Mouse (Mus musculus) limb, embryonic 13.5 days (tissue): ENCODE data around the gene Csrp1. TPM values are rescaled to one million over a fixed set of nuclear protein-coding genes. Genes with fewer than 3 reads are reported as not detected.

Experiments used
- ATAC-seq: fragments of 200-750 bp; cut with Nextera tagmentation; 2 replicates; pipeline ENCODE4 v1.8.0; 2017; ENCODE audit warnings: low read depth, moderate number of reproducible peaks, moderate TSS enrichment; ENCODE audit not compliant: low FRiP score
- H3K27ac ChIP-seq: fragments of 300-500 bp; sonication (generic); 2 replicates; pipeline ENCODE4 v1.5.1; 2015; ENCODE audit warnings: inconsistent platforms, mild to moderate bottlenecking, moderate library complexity
- H3K27me3 ChIP-seq: fragments of 300-500 bp; sonication (generic); 2 replicates; pipeline ENCODE4 v1.6.1; 2015; ENCODE audit warnings: mild to moderate bottlenecking, inconsistent platforms
- H3K36me3 ChIP-seq: fragments of 300-500 bp; sonication (generic); 2 replicates; pipeline ENCODE4 v1.6.1; 2015; ENCODE audit warnings: inconsistent platforms, mild to moderate bottlenecking, moderate library complexity
- H3K4me1 ChIP-seq: fragments of 300-500 bp; sonication (generic); 2 replicates; pipeline ENCODE4 v1.6.1; 2015; ENCODE audit warnings: inconsistent platforms
- H3K4me2 ChIP-seq: fragments of 300-500 bp; sonication (generic); replicated peaks from 2 replicates; pipeline ENCODE4 v1.6.1; 2015; ENCODE audit warnings: inconsistent platforms, mild to moderate bottlenecking, moderate library complexity
- H3K4me3 ChIP-seq: fragments of 300-500 bp; sonication (generic); 2 replicates; pipeline ENCODE4 v1.5.1; 2015; ENCODE audit warnings: moderate library complexity, mild to moderate bottlenecking, inconsistent platforms
- H3K9ac ChIP-seq: fragments of 300-500 bp; sonication (generic); 2 replicates; pipeline ENCODE4 v1.6.1; 2015; ENCODE audit warnings: mild to moderate bottlenecking, inconsistent platforms
- H3K9me3 ChIP-seq: fragments of 300-500 bp; sonication (generic); 2 replicates; pipeline ENCODE4 v1.6.1; 2016; ENCODE audit warnings: inconsistent platforms
- WGBS: fragments of 180-500 bp; shearing (Covaris S2); methylation state at CpG from one replicate; pipeline ENCODE4 v1.1.7; 2015; 5-methylcytosine and 5-hydroxymethylcytosine counted together
- polyA plus RNA-seq: library from polyadenylated mRNA; unstranded; fragments of >200 nt; fragmentation: Nextera tagmentation; extraction: Ambion mirVana; gene quantifications from 2 replicates; pipeline ENCODE4 v1.2.1, GENCODE M21; 2015

Gene Csrp1
- polyA plus RNA-seq, 1 experiment from 2014 or later: 77.5 TPM

DNA sequence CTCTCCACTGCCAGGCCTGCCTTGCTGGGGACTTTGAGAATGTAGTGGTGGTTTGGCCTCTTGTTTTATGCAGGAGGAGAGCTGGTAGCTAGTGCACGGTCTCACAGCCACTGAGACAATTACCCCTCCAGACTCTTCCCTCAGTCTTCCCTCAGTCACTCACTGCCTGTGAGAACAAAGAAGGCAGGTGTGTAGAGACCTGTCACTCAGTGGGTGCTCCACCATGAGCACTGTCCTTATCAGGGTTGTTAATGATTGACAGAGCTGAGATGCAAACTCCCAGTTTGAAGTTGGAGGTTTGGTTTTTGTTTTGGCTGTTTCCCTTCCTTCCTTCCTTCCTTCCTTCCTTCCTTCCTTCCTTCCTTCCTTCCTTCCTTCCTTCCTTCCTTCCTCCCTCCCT, 3.2 kb downstream of the Csrp1 start:
- Histone ChIP-seq H3K4me1 (peaks cover under 1% of the 10 kb centered on the region; the same call in 1 of the 2 replicates), H3K4me3 (no peak overlapping the region), H3K27ac (no peak overlapping the region), H3K4me2 (no peak overlapping the region), H3K36me3 (no peaks in the 10 kb centered on the region), H3K9me3 (no peaks in the 10 kb centered on the region), H3K27me3 (no peaks in the 10 kb centered on the region), H3K9ac (no peak overlapping the region)
- 58% methylated on average over 1 of the region's 1 CpGs for WGBS
- ATAC-seq: no peak

DNA sequence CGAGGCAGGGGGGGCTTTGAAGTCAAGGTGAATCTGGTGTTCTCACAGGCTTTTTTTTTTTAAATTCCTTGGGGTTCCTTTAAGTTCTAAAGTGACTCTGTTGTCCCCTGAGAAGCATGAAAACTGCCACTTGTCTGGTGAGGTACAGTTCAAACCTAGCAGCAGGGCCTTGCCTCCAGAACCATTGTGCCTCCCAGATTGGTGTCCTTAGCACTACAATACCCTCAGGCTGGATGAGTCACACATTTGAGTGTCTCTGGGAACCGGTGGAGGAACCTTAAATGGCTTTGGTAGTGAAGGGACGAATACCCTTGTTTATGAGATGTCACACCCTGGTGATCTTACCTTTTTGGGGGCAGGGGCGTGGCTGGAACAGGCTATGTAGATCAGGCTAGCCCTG, 4.3 kb downstream of the Csrp1 start:
- no peaks in the 10 kb centered on the region for H3K36me3 ChIP-seq
- H3K9me3 ChIP-seq: no peaks in the 10 kb centered on the region
- no peak overlapping the region for H3K27ac ChIP-seq
- H3K27me3 ChIP-seq: no peaks in the 10 kb centered on the region
- H3K9ac ChIP-seq: no peak overlapping the region
- peaks cover 9% of the 10 kb centered on the region for H3K4me1 ChIP-seq
- no peak overlapping the region for H3K4me2 ChIP-seq
- H3K4me3 ChIP-seq: no peak overlapping the region
- 66% methylated on average over 4 of the region's 4 CpGs for WGBS
- no peak for ATAC-seq

DNA sequence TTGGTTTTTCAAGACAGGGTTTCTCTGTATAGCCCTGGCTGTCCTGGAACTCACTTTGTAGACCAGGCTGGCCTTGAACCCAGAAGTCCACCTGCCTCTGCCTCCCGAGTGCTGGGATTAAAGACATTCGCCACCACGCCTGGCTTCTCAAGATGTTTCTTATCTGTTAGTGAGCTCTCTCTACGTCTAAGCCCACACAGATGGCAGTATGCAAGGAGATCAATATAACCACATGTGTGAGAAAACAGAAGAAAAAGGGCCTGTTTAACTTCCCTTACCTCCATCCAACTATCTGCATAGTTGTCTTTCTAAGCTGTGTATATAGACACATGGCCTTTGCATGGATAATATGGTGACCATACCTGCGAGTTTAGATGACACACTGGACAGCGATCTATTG, 5.5 kb downstream of the Csrp1 start:
- no peak overlapping the region for H3K27ac ChIP-seq
- no peak overlapping the region for H3K4me2 ChIP-seq
- no peak overlapping the region for H3K4me3 ChIP-seq
- no peaks in the 10 kb centered on the region for H3K27me3 ChIP-seq
- WGBS: 85% methylated on average over 6 of the region's 6 CpGs
- H3K4me1 ChIP-seq: peaks cover 19% of the 10 kb centered on the region
- no peaks in the 10 kb centered on the region for H3K36me3 ChIP-seq
- ATAC-seq: no peak
- no peak overlapping the region for H3K9ac ChIP-seq
- no peaks in the 10 kb centered on the region for H3K9me3 ChIP-seq

DNA sequence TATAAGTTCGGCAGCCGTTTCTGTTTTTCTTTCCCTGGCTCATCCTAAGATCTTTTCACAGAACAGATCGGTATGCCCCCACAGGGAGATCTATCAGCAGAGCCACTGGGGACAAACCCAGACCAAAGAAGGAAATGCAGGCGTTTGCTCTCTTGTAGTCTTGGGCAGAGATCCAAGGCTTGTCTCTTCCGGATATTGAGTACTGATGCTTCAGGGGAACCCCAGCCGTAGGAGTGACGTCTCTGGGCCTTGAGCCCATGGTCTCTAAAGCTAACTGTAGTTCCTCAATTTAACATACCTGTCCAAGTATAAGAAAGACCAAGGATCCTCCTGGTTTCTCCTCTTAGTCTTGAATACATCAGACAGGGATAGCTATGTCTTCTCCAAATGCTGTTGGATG, 6.1 kb downstream of the Csrp1 start:
- no peaks in the 10 kb centered on the region for H3K27me3 ChIP-seq
- no peak overlapping the region for H3K4me2 ChIP-seq
- no peak overlapping the region for H3K4me3 ChIP-seq
- H3K9me3 ChIP-seq: no peaks in the 10 kb centered on the region
- no peak overlapping the region for H3K27ac ChIP-seq
- no peaks in the 10 kb centered on the region for H3K36me3 ChIP-seq
- peaks cover 25% of the 10 kb centered on the region for H3K4me1 ChIP-seq
- H3K9ac ChIP-seq: no peak overlapping the region
- 68% methylated on average over 7 of the region's 7 CpGs for WGBS
- no peak for ATAC-seq

DNA sequence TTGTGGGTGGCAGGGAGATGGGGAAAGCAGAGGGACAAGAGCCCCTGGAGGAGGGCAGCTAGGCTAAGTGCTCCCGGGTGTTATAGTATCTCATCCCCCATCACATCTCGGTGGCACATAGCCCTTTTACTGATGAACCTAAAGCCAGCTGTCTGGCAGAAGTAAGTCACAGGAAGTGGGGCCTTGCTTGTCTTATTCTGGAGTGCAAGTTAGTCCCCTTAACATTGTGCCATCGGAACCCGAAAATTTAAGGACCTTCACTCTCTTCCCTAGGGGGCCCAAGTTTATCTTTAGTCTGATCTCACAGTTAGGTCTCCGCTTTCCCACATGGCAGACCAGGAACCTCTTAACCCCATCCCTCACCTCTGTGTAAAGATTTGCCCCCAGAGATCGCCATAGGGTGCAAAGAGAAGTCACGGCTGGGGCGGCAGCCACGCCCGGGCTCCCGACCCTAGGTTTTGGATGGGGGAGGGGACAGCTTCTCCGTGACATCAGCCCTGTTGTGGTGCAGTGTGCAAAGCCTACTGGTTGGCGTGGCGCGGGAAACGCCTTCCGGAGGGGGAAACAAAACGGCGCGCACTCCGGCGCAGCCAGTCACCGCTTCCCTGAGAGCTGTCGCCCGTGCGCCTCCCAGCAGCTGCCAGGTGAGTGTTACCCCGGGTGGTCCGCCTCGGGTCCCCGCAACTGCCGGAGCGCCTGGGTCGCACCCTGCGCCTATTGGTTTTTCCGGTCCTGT, 8.9 kb downstream of the Csrp1 start:
- Histone ChIP-seq H3K27me3 (no peaks in the 10 kb centered on the region), H3K9me3 (no peaks in the 10 kb centered on the region), H3K9ac (peak overlapping the region; percentile 81), H3K27ac (peak overlapping the region; percentile 70), H3K4me1 (peaks cover 54% of the 10 kb centered on the region), H3K4me3 (peak overlapping the region; percentile 67), H3K4me2 (peak overlapping the region; percentile 87), H3K36me3 (no peaks in the 10 kb centered on the region)
- WGBS: 1% methylated on average over 35 of the region's 35 CpGs
- ATAC-seq: peak; percentile 72

DNA sequence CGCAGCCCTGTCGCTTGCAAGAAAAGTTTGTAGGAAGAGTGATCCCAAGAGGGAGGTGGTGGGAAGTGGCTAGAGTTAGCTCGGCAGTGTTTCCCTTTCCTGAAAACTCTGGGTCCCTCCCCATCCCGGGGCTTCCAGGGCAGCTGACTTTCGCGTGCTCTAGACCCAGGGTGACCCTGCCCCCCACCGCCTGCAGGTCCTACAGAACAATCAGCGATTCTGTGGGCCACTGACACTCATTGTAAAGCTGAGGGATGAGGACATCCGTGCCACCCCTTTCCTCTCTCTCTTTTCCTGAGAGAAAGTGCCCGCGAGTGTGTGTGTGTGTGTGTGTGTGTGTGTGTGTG, 9.5 kb downstream of the Csrp1 start:
- WGBS: 0% methylated on average over 10 of the region's 11 CpGs
- peak overlapping the region; percentile 70 for H3K27ac ChIP-seq
- peaks cover 59% of the 10 kb centered on the region for H3K4me1 ChIP-seq
- no peaks in the 10 kb centered on the region for H3K36me3 ChIP-seq
- peak overlapping the region; percentile 67 for H3K4me3 ChIP-seq
- no peaks in the 10 kb centered on the region for H3K27me3 ChIP-seq
- no peak for ATAC-seq
- peak overlapping the region; percentile 81 for H3K9ac ChIP-seq
- H3K4me2 ChIP-seq: peak overlapping the region; percentile 87
- H3K9me3 ChIP-seq: no peaks in the 10 kb centered on the region

DNA sequence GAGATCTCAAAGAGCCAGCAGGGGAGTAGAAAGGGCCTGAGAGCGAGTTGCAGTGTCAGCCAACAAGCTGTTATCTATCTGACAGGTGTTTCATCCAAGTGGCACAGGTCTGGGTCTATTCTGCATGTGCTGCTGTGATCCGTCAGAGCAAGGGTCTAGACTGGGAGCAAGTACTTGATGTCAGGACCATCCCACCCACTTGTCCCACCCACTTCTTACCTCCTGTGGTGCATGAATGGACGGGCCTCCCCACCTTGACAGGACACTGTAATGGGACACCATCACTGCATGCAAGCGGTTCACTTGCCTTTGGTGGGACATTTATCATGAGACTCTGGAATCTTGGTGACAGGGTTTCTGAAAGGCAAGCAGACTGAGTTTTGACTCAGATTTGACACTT, 10.0 kb downstream of the Csrp1 start:
- Histone ChIP-seq H3K27me3 (no peaks in the 10 kb centered on the region), H3K4me1 (peaks cover 64% of the 10 kb centered on the region), H3K9ac (peak overlapping the region; percentile 81), H3K27ac (peak overlapping the region; percentile 70; the same call in 1 of the 2 replicates), H3K4me3 (peak overlapping the region; percentile 67), H3K4me2 (peak overlapping the region; percentile 87), H3K36me3 (no peaks in the 10 kb centered on the region), H3K9me3 (no peaks in the 10 kb centered on the region)
- WGBS: 15% methylated on average over 4 of the region's 4 CpGs
- ATAC-seq: no peak

DNA sequence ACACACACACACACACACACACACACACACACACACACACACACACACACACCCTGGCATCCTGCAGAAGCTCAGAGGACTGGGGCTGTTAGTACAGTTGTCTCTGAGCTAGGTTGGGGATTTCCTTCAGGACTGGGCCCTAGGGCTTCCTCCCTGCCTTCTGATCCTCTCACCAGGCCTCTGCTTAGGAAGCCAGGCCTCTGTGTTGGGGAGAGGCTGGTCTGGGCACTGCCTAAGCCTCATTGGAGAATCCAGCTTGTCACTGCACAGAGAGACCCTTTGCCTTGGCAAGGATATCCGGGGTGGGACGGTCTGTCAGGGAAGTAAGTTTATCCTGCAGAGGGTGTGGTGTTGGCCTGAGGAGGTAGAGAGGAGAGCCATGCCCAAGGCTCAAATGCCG, 10.4 kb downstream of the Csrp1 start:
- H3K9ac ChIP-seq: peak overlapping the region; percentile 50
- H3K4me1 ChIP-seq: peaks cover 68% of the 10 kb centered on the region
- H3K4me2 ChIP-seq: peak overlapping the region; percentile 87
- H3K9me3 ChIP-seq: no peaks in the 10 kb centered on the region
- H3K27me3 ChIP-seq: no peaks in the 10 kb centered on the region
- 46% methylated on average over 3 of the region's 3 CpGs for WGBS
- ATAC-seq: no peak
- H3K4me3 ChIP-seq: peak overlapping the region; percentile 67
- H3K27ac ChIP-seq: peak overlapping the region; percentile 94
- no peaks in the 10 kb centered on the region for H3K36me3 ChIP-seq

DNA sequence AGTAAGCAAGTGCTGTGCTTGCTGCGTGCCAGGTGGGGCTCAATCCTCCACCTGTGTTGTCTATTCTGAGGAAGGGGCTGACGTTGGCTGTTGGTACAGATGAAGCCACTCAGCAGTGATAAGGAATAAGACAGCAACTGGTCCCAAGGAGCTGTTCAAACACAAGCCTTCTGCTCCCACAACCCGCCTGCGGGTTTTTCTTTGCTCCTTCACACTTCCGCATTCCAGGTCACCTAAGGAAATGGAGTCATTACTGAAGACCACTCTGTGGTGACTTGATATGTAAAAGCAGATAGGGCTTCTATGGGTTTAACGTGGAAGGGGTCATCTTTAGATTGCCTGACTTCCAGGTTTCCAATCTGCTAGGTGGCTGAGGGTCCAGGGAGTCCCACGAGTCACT, 11.5 kb downstream of the Csrp1 start:
- Histone ChIP-seq H3K27me3 (no peaks in the 10 kb centered on the region), H3K27ac (peak overlapping the region; percentile 94), H3K4me3 (peak overlapping the region; percentile 7; the same call in 1 of the 2 replicates), H3K4me1 (peaks cover 77% of the 10 kb centered on the region), H3K36me3 (no peaks in the 10 kb centered on the region), H3K9me3 (no peaks in the 10 kb centered on the region), H3K9ac (peak overlapping the region; percentile 25; the same call in 1 of the 2 replicates), H3K4me2 (peak overlapping the region; percentile 87)
- 56% methylated on average over 7 of the region's 7 CpGs for WGBS
- no peak; the same call in 1 of the 2 replicates for ATAC-seq

DNA sequence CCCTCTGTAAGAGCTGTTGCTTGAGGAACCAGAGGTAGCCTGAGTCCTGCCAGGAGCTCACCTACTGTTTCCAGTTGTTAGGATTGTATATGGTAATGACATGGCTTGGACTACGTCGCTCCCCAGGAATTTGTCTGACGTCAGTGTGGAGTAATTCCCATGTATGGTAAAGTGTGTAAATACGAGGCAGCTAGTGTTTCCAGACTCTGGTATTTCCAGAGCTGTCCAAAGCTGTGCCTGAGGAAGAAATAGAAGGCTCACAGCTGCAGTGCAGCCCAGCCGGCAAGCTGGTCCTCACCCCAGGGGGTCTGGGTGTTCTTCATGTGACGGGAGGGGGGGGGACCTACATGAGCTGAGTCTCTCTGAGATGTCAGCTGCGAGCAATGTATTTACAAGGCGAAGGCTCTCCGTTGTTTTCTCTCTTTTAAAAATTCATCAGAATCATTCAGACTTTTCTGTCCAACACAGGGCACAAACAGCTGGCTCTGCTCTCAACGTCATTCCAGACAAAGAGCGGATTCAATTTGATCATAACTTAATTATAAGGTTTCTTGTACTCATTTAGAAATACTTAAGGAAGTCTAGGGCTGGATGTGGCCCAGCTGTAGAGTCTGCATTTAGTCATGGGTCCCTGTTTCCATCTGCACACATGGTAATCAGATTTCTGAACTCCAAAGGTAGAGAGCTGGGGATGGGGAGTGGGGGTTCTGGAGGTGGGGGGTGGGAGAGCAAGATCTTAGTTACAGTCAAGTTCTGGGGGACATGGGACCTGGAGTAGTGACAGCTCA, 12.2 kb downstream of the Csrp1 start:
- Histone ChIP-seq H3K4me1 (peaks cover 77% of the 10 kb centered on the region), H3K36me3 (no peaks in the 10 kb centered on the region)

DNA sequence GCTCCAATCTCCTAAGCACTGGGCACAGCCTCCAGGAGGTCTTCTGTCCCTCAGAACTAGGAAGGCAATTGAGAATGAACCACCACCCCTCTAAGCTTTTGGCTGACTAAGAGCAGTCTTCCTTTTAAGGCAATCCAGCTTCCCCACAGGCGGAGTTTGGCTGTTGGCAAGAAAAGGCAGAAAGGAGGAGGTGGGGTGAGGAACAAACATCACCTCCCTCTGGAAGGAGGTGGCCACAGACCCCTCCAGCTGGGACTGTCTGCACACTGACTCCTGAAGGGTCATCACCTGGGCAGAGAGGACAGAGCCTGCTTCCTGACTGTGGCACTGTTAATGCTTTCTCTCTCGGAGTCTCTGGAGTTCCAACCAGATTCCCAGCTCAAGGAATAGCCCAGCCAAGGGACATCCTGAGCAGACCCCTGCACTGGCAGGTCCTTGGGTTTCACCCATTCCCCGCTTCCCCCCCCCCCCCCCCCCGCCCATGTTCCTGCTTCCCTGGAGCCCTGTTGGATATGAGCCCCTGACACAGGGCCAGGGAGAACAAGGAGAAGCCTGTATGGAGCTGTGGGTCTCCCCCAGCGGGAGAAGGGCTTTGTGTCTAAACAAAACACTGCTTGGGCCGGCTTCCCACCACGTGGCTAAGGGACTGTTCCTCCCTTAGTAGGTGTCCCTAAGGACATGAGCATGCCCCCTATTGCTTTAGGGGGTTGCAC, 14.5 kb downstream of the Csrp1 start:
- H3K4me2 ChIP-seq: peak overlapping the region; percentile 14; the same call in 1 of the 2 replicates
- WGBS: 49% methylated on average over 5 of the region's 7 CpGs
- H3K4me3 ChIP-seq: no peak overlapping the region
- 0 out of 2 replicates have a peak, but pooled peaks cover 2% of the 10 kb centered on the region for H3K36me3 ChIP-seq
- ATAC-seq: no peak
- no peak overlapping the region for H3K9ac ChIP-seq
- H3K27me3 ChIP-seq: no peaks in the 10 kb centered on the region
- no peak overlapping the region for H3K27ac ChIP-seq
- no peaks in the 10 kb centered on the region for H3K9me3 ChIP-seq
- peaks cover 81% of the 10 kb centered on the region for H3K4me1 ChIP-seq

More for the DNA sequence above, 12.2 kb downstream of the Csrp1 start:
- Histone ChIP-seq H3K9me3 (no peaks in the 10 kb centered on the region), H3K4me2 (peak overlapping the region; percentile 87), H3K9ac (peak overlapping the region; percentile 54), H3K27ac (peak overlapping the region; percentile 94), H3K4me3 (peak overlapping the region; percentile 7; the same call in 1 of the 2 replicates), H3K27me3 (no peaks in the 10 kb centered on the region)
- peak; percentile 86 for ATAC-seq
- 11% methylated on average over 11 of the region's 11 CpGs for WGBS

DNA sequence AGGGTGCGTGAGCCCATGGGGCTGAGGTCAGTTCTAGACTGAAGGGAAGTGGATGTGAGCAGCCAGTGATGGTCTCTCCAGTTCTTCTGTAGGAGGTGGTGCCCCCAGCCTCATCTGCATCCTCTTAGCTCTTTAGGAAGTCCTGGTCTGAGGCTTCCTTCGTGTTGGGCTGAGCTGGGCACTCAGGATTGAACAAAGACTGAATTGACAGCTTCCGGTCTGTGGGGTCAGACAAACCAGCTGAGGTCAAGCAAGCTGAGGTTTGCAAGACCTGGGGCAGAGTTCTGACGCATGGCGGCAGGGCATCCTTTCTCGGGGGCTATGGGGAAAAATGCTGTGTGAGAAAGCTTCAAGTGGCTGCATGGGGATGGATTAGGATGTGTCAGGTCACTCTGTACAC, 15.6 kb downstream of the Csrp1 start:
- H3K27ac ChIP-seq: no peak overlapping the region
- H3K4me3 ChIP-seq: no peak overlapping the region
- no peaks in the 10 kb centered on the region for H3K27me3 ChIP-seq
- no peak for ATAC-seq
- H3K36me3 ChIP-seq: peaks cover 10% of the 10 kb centered on the region
- H3K9ac ChIP-seq: no peak overlapping the region
- no peaks in the 10 kb centered on the region for H3K9me3 ChIP-seq
- H3K4me2 ChIP-seq: no peak overlapping the region
- 40% methylated on average over 6 of the region's 6 CpGs for WGBS
- H3K4me1 ChIP-seq: peaks cover 76% of the 10 kb centered on the region
